Mouse (Mus musculus) neural tube, postnatal 0 days (tissue): ENCODE data around the gene Rapgef1. TPM values are rescaled to one million over a fixed set of nuclear protein-coding genes. Genes with fewer than 3 reads are reported as not detected.

ENCODE experiments used
- polyA plus RNA-seq: library from polyadenylated mRNA; unstranded; fragments of >200 nt; fragmentation: Nextera tagmentation; extraction: Ambion mirVana; gene quantifications from 2 replicates; pipeline ENCODE4 v1.2.1, GENCODE M21; 2015

The Rapgef1 gene
- polyA plus RNA-seq = 16.3 and 16.7 TPM in 2 replicates

GRCm38 (mm10) chr2:29619484-29620300 lies at the start of gene Rapgef1:
TSS of gene Rapgef1 (plus strand) at chr2:29619720.

GRCm38 (mm10) chr2:29751497-29751896 lies 132.0 kb downstream of the Rapgef1 start, which contains the start of gene Gm13420:
TSS of gene Gm13420 (minus strand) at chr2:29751685.

GRCm38 (mm10) chr2:29787104-29787917 lies 167.8 kb downstream of the Rapgef1 start, which contains the start of gene Coq4:
TSS of gene Coq4 (plus strand) at chr2:29787493.

GRCm38 (mm10) chr2:29787937-29788681 lies 168.6 kb downstream of the Rapgef1 start, which contains the start of gene Trub2:
TSS of gene Trub2 (minus strand) at chr2:29788502.

Other genes starting within 250 kb of the Rapgef1 start
- 0.75 and 0.85 TPM in 2 replicates for gene Gm13420, start 132.0 kb downstream of the Rapgef1 start, polyA plus RNA-seq
- not detected in 2 replicates for gene Gm13547, start 139.6 kb downstream of the Rapgef1 start, polyA plus RNA-seq
- gene Coq4, start 167.8 kb downstream of the Rapgef1 start, polyA plus RNA-seq = 35.9 and 50.8 TPM in 2 replicates
- 30.1 and 35.4 TPM in 2 replicates for gene Trub2, start 168.8 kb downstream of the Rapgef1 start, polyA plus RNA-seq
- gene Slc27a4, start 182.9 kb downstream of the Rapgef1 start, polyA plus RNA-seq = 56.0 and 57.6 TPM in 2 replicates
- gene Urm1, start 200.4 kb downstream of the Rapgef1 start, polyA plus RNA-seq = 28.1 and 31.0 TPM in 2 replicates
- gene Cercam, start 249.4 kb downstream of the Rapgef1 start, polyA plus RNA-seq = 20.6 and 20.7 TPM in 2 replicates